In genomic region chr2:151948311-151948710, GRCm38 (mm10) we compare ENCODE assay signal across 18 mouse cellular contexts. TPM values are rescaled to one million over a fixed set of nuclear protein-coding genes. Genes with fewer than 3 reads are reported as not detected.
A peak's percentile ranks its signal among the peaks of the same experiment; 100 is the strongest.
DNase-seq lines count a peak whose midpoint lies in the region; ATAC-seq and TF ChIP-seq lines count a peak whose summit lies in the region.
"Had no signal": no experiment of that assay in that cellular context is flagged by ENCODE, and none has a peak within 500 bp of the region (broad histone marks: within the 10 kb centered on the region; RNA-seq: fewer than 3 reads in every experiment).

No protein-coding gene starts in this region.

- H3K9me3 ChIP-seq in hindbrain, postnatal 0 days (ENCODE audit: low read length) = no peaks in the 10 kb centered on the region
- H3K9me3 ChIP-seq in hindbrain, embryonic 11.5 days (ENCODE audit: control insufficient read depth, low read length) = no peaks in the 10 kb centered on the region
- H3K9me3 ChIP-seq: embryonic facial prominence, embryonic 10.5 days; heart, embryonic 13.5 days; hindbrain, embryonic 10.5 days; hindbrain, embryonic 15.5 days had no signal

- H3K9ac ChIP-seq in hindbrain, postnatal 0 days (replicated peaks; ENCODE audit: low read length) = no peak overlapping the region
- H3K9ac ChIP-seq in hindbrain, embryonic 11.5 days (ENCODE audit: low read depth, low read length) = no peak overlapping the region
- H3K9ac ChIP-seq: heart, embryonic 13.5 days; hindbrain, embryonic 15.5 days had no signal

- DNase-seq in heart, adult 18-20 months = peak; percentile 26 to 58
- no peak for DNase-seq in heart, postnatal 4 days
- no peak for DNase-seq in hindbrain, postnatal 0 days (ENCODE audit: low spot score)
- no peak for DNase-seq in hindbrain, embryonic 11.5 days (ENCODE audit: low spot score)
- peak; percentile 53 for DNase-seq in gastrocnemius, postnatal 25 days
- DNase-seq in kidney, postnatal 36 days = no peak
- DNase-seq: adrenal gland, adult 2 months; adrenal gland, postnatal 36 days; cerebellum, adult 2 months; cerebellum, postnatal 10 days; kidney, adult 8-10 months had no signal

- no peaks in the 10 kb centered on the region for H3K27me3 ChIP-seq in hindbrain, postnatal 0 days (ENCODE audit: insufficient read depth, low read length)
- H3K27me3 ChIP-seq in hindbrain, embryonic 11.5 days (ENCODE audit: control insufficient read depth, insufficient read depth, low read length) = no peaks in the 10 kb centered on the region
- H3K27me3 ChIP-seq: hindbrain, embryonic 15.5 days had no signal

- no peak for TF ChIP-seq CTCF in hindbrain, postnatal 0 days (IDR thresholded peaks at IDR 0.05; ENCODE audit: low read depth)

- H3K36me3 ChIP-seq in hindbrain, postnatal 0 days (ENCODE audit: insufficient read depth, low read length) = no peaks in the 10 kb centered on the region
- H3K36me3 ChIP-seq in hindbrain, embryonic 11.5 days (ENCODE audit: control insufficient read depth, insufficient read depth, low read length) = no peaks in the 10 kb centered on the region
- H3K36me3 ChIP-seq: embryonic facial prominence, embryonic 10.5 days; heart, embryonic 13.5 days; hindbrain, embryonic 10.5 days; hindbrain, embryonic 15.5 days had no signal

- H3K4me3 ChIP-seq in hindbrain, postnatal 0 days (ENCODE audit: low read length) = no peak overlapping the region
- H3K4me3 ChIP-seq in hindbrain, embryonic 11.5 days (ENCODE audit: low read depth, low read length) = no peak overlapping the region
- H3K4me3 ChIP-seq: embryonic facial prominence, embryonic 10.5 days; heart, embryonic 13.5 days; hindbrain, embryonic 10.5 days; hindbrain, embryonic 15.5 days had no signal

- H3K4me2 ChIP-seq in hindbrain, postnatal 0 days (ENCODE audit: low read depth, low read length) = no peak overlapping the region
- H3K4me2 ChIP-seq in hindbrain, embryonic 11.5 days (replicated peaks; ENCODE audit: low read depth, low read length) = no peak overlapping the region
- H3K4me2 ChIP-seq: heart, embryonic 13.5 days; hindbrain, embryonic 15.5 days had no signal

- H3K4me1 ChIP-seq in hindbrain, postnatal 0 days (ENCODE audit: insufficient read depth, low read length) = no peaks in the 10 kb centered on the region
- no peaks in the 10 kb centered on the region for H3K4me1 ChIP-seq in hindbrain, embryonic 11.5 days (replicated peaks; ENCODE audit: control insufficient read depth, insufficient read depth, low read length)
- H3K4me1 ChIP-seq: embryonic facial prominence, embryonic 10.5 days; heart, embryonic 13.5 days; hindbrain, embryonic 10.5 days had no signal

- ATAC-seq in hindbrain, postnatal 0 days = no peak
- ATAC-seq in hindbrain, embryonic 11.5 days (ENCODE audit: low FRiP score) = no peak
- ATAC-seq: forebrain, embryonic 14.5 days; inflammation-experienced regulatory T-cells, adult 6 months; intestine, postnatal 0 days had no signal

- 76% methylated on average over 7 of the region's 7 CpGs for WGBS in hindbrain, postnatal 0 days
- 85% methylated on average over 7 of the region's 7 CpGs for WGBS in hindbrain, embryonic 11.5 days

- peak overlapping the region; percentile 57; the same call in 1 of the 2 replicates for H3K27ac ChIP-seq in hindbrain, postnatal 0 days
- no peak overlapping the region for H3K27ac ChIP-seq in hindbrain, embryonic 11.5 days (ENCODE audit: low read depth, low read length)
- H3K27ac ChIP-seq: embryonic facial prominence, embryonic 10.5 days; heart, embryonic 13.5 days; hindbrain, embryonic 10.5 days had no signal

RNA-seq across cellular contexts. Expression of gene Fam110a, which starts 31.7 kb away (rescaled TPM):
- 1 to 10 TPM; 3.4 to 3.7 TPM for total RNA-seq in heart, adult 18-20 months (2021)
- total RNA-seq in heart, postnatal 4 days (2021) = 1 to 10 TPM; 8.2 to 8.6 TPM
- 25.4 and 27.3 TPM in 2 replicates for total RNA-seq in hindbrain, postnatal 0 days (2014; rRNA removed)
- 35.8 and 36.5 TPM in 2 replicates for polyA plus RNA-seq in hindbrain, postnatal 0 days (2015; fragmentation: Nextera tagmentation; extraction: Ambion mirVana)
- 87.1 and 87.5 TPM in 2 replicates for polyA plus RNA-seq in hindbrain, embryonic 11.5 days (2014; fragmentation: Nextera tagmentation; extraction: Ambion mirVana)
- total RNA-seq in gastrocnemius, postnatal 25 days (2021) = 1 to 10 TPM; 2.2 to 2.9 TPM

RNA-seq across cellular contexts. Expression of gene Angpt4, which starts 37.3 kb away (rescaled TPM):
- total RNA-seq in heart, adult 18-20 months (2021) = under 1 TPM; 0.28 to 0.35 TPM
- total RNA-seq in heart, postnatal 4 days (2021) = under 1 TPM; 0.14 to 0.18 TPM
- total RNA-seq in hindbrain, postnatal 0 days (2014; rRNA removed) = 0.10 and 0.14 TPM in 2 replicates
- 0.28 and 0.29 TPM in 2 replicates for polyA plus RNA-seq in hindbrain, postnatal 0 days (2015; fragmentation: Nextera tagmentation; extraction: Ambion mirVana)
- 0.14 and 0.23 TPM in 2 replicates for polyA plus RNA-seq in hindbrain, embryonic 11.5 days (2014; fragmentation: Nextera tagmentation; extraction: Ambion mirVana)
- under 1 TPM; 0.11 to 0.15 TPM for total RNA-seq in gastrocnemius, postnatal 25 days (2021)
- polyA plus RNA-seq: forebrain, embryonic 14.5 days; inflammation-experienced regulatory T-cells, adult 6 months had no signal

RNA-seq across cellular contexts. Expression of gene Slc52a3, which starts 48.0 kb away (rescaled TPM):
- total RNA-seq in heart, adult 18-20 months (2021) = 1 to 10 TPM; 1.6 to 2.9 TPM
- 1 to 10 TPM; 1.4 to 1.5 TPM for total RNA-seq in heart, postnatal 4 days (2021)
- total RNA-seq in hindbrain, postnatal 0 days (2014; rRNA removed) = 2.7 and 3.1 TPM in 2 replicates
- 2.6 and 2.7 TPM in 2 replicates for polyA plus RNA-seq in hindbrain, postnatal 0 days (2015; fragmentation: Nextera tagmentation; extraction: Ambion mirVana)
- 0.56 and 0.73 TPM in 2 replicates for polyA plus RNA-seq in hindbrain, embryonic 11.5 days (2014; fragmentation: Nextera tagmentation; extraction: Ambion mirVana)
- total RNA-seq in gastrocnemius, postnatal 25 days (2021) = under 1 TPM; 0.94 to 1.00 TPM

Comparison
In these comparisons a context has a peak if more than half of its experiments do, and no peak if none do; other contexts are left out.
1. DNase-seq: peak in heart, adult 18-20 months (2 of 2) and gastrocnemius, postnatal 25 days (single experiment); none in heart, postnatal 4 days (single experiment), hindbrain, postnatal 0 days (single experiment), hindbrain, embryonic 11.5 days (single experiment) and kidney, postnatal 36 days (0 of 2).